Mouse (Mus musculus) CD4-positive, CD25-positive, alpha-beta regulatory T cell, adult 4 months (primary cell): ENCODE results near the gene Ddr1. TPM values are rescaled to one million over a fixed set of nuclear protein-coding genes. Genes with fewer than 3 reads are reported as not detected.

Source experiments
- ATAC-seq: one replicate; pipeline ENCODE4 v1.8.0; 2017
- polyA plus RNA-seq, 2 experiments: library from polyadenylated mRNA; unstranded; fragments of 100-300 nt; shearing (Covaris generic); gene quantifications; one replicate each; pipeline ENCODE4 v1.2.1; 2017

Gene Ddr1
- polyA plus RNA-seq, 2 experiments from 2014 or later = 0.65 TPM

GRCm38 (mm10) chr17:35633992-35634391 is 70.4 kb downstream of the Ddr1 start:
- no peak for ATAC-seq

Other genes starting within 250 kb of the Ddr1 start
- 10 to 100 TPM; 15.0 to 23.6 TPM for gene H2-Q10, start 234.5 kb downstream of the Ddr1 start, polyA plus RNA-seq
- gene Pou5f1, start 198.6 kb downstream of the Ddr1 start, polyA plus RNA-seq = under 1 TPM in 1 of 2 experiments, not detected in 1; 0.31 TPM
- gene Tcf19, start 187.8 kb downstream of the Ddr1 start, polyA plus RNA-seq = 10 to 100 TPM; 17.1 to 22.0 TPM
- gene Cchcr1, start 187.5 kb downstream of the Ddr1 start, polyA plus RNA-seq = 1 to 10 TPM; 5.5 to 7.6 TPM
- gene Psors1c2, start 171.4 kb downstream of the Ddr1 start, polyA plus RNA-seq = under 1 TPM in 1 of 2 experiments, not detected in 1; 0.65 TPM
- not detected for gene Cdsn, start 152.5 kb downstream of the Ddr1 start, polyA plus RNA-seq
- gene 2300002M23Rik, start 137.2 kb downstream of the Ddr1 start, polyA plus RNA-seq = not detected
- gene Sfta2, start 103.1 kb downstream of the Ddr1 start, polyA plus RNA-seq = not detected
- not detected for gene Gm9573, start 78.0 kb downstream of the Ddr1 start, polyA plus RNA-seq
- under 1 TPM; 0.16 to 0.46 TPM for gene Mucl3, start 60.9 kb downstream of the Ddr1 start, polyA plus RNA-seq
- 10 to 100 TPM; 11.1 to 15.2 TPM for gene Vars2, start 37.0 kb downstream of the Ddr1 start, polyA plus RNA-seq
- gene Gtf2h4, start 30.9 kb downstream of the Ddr1 start, polyA plus RNA-seq = 10 to 100 TPM; 28.3 to 37.7 TPM
- gene Ier3, start 117.1 kb upstream of the Ddr1 start, polyA plus RNA-seq = 1 to 10 TPM; 1.1 to 1.9 TPM
- gene Flot1, start 118.6 kb upstream of the Ddr1 start, polyA plus RNA-seq = 10 to 100 TPM; 24.3 to 30.7 TPM
- gene Tubb5, start 133.7 kb upstream of the Ddr1 start, polyA plus RNA-seq = 100 to 1,000 TPM; 564 to 602 TPM
- gene Mdc1, start 136.9 kb upstream of the Ddr1 start, polyA plus RNA-seq = 10 to 100 TPM; 10.9 to 13.2 TPM
- gene Nrm, start 156.7 kb upstream of the Ddr1 start, polyA plus RNA-seq = 10 to 100 TPM; 35.5 to 43.5 TPM
- gene Ppp1r18, start 161.0 kb upstream of the Ddr1 start, polyA plus RNA-seq = 100 to 1,000 TPM; 222 to 223 TPM
- 10 to 100 TPM; 13.4 to 39.3 TPM for gene Dhx16, start 175.2 kb upstream of the Ddr1 start, polyA plus RNA-seq
- 10 to 100 TPM; 12.6 to 15.3 TPM for gene 2310061I04Rik, start 192.8 kb upstream of the Ddr1 start, polyA plus RNA-seq
- gene Atat1, start 205.5 kb upstream of the Ddr1 start, polyA plus RNA-seq = 10 to 100 TPM; 10.3 to 16.9 TPM
- 10 to 100 TPM; 59.8 to 82.8 TPM for gene Mrps18b, start 211.8 kb upstream of the Ddr1 start, polyA plus RNA-seq
- gene Ppp1r10, start 211.8 kb upstream of the Ddr1 start, polyA plus RNA-seq = 10 to 100 TPM; 44.9 to 53.5 TPM